Mouse (Mus musculus) testis, postnatal 14 days (tissue): ENCODE data around the gene Exoc1.

Source experiments
- DNase-seq: peaks from one replicate; pipeline ENCODE4 v3.0.0; 2021; ENCODE audit warnings: low spot score

Gene Exoc1

GRCm38 (mm10) chr5:76529040-76529703, at the start of gene Exoc1:
Gene Exoc1 (plus strand): TSS chr5:76529311.
- peak; percentile 95 for DNase-seq

GRCm38 (mm10) chr5:76483811-76484210, 45.3 kb upstream of the Exoc1 start, which contains the start of gene Gm7271:
Gene Gm7271 (plus strand): TSS chr5:76484040.
- DNase-seq, result no peak

GRCm38 (mm10) chr5:76495126-76495525, 34.0 kb upstream of the Exoc1 start:
- DNase-seq, result no peak

DNA sequence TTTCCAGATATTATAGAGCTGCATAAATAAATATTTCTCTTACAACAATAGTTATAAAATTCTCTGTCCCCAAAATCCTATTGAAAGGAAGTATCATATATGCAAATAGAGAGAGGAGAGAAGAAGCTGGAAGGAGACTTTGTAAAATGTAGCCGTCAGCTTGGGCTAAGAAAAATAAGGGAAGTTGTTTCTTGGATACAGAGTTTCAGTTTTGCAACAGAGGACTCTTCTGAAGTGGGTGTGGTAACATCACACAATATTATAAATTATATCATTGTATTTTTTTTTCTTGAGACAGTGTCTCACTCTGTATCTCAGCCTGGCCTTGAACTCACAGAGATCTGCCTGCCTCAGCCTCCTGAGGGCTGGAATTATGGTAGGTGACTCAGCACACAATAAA, 6.7 kb upstream of the Exoc1 start:
- DNase-seq, result no peak

DNA sequence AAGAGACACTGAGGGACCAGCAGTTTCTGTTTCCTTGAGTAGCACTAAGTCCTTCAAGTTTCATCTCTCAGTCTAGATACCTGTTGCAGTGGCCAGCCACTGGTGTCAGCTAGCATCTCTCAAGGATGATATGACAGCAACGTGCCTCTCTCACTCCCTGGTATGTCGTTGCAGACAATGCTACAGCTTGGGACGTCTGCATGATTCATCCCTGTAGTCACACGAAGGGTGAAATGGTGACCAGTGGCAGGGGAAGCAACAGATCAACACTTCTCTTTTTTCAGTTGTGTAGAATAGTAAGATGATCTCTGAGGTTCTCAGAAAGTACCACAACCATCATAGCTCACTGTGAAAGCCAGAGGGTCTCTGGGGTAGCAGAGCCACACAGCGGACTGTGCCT, 4.5 kb upstream of the Exoc1 start:
- no peak for DNase-seq

DNA sequence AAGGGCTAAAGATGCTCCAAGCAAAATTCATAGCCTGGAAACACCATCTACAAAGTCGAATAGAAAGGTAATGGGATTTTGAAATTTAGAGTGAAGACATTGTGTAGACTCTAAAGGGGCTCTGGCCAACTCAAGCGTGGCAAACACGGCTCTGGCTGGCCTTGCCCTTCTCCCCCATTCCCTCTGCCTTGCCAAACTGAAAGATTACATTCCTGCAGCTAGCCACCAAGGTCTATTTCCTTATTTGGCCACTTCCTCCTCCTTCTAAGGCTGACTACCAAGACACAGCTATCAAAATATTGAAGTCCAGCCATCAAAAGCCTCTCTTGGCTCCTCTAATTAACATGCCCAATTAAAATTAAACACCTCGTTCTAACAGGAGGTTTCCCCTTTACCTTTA, 4.0 kb upstream of the Exoc1 start:
- peak; percentile 30 for DNase-seq

GRCm38 (mm10) chr5:76525829-76526228, 3.3 kb upstream of the Exoc1 start:
- DNase-seq, result no peak

DNA sequence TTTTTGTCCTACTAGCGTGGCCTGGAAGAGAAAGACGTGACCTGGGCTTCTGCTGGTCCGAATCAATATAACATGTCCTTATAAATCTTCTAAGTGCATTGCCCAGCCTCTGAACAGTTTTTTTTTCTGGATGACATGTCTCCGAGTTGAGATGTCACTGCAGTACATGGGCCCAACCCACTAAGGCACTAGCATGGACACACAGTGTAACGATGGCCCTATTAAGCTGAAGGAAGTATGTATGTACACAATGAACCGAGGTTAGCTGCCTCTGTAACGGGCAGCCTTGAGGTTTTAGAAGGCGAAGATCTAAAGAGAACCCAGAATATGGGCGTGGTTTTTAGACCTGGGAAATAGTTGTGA, 574 bp downstream of the Exoc1 start:
- no peak for DNase-seq

GRCm38 (mm10) chr5:76533186-76533585, 4.1 kb downstream of the Exoc1 start:
- DNase-seq, result no peak

DNA sequence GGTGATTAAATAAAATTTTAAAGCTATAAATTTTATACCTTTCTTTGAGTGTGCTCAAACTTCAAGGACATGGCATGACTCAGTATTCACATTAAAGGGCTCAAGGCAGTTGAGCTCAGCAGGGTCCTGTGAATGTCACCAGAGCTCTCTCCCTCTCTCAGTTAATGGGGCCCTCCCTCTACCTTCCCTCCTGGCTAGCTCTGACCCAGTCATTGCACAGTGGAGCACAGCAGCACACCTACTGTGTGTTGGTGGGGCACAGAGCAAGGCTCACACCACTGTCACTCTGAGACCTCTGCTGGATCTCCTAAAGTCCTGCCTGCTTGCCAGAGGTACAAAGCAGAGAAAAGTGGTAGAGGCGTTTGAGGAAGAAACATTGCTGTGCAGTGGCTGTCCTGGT, 7.1 kb downstream of the Exoc1 start:
- no peak for DNase-seq

DNA sequence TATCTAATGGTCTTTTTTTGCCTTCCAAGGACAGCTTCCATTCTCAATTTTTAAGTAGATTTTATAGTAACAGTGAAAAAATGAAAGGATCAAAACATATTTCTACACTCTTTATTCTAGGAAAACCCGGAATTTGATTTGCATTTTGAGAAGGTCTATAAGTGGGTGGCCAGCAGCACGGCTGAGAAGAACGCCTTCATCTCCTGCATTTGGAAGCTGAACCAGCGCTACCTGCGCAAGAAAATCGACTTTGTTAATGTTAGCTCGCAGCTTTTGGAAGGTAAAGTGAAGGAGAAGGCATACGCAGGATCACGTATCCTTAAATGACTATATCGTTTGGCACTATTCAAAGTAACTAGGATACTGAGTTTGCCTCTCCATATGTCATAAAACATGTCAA, 8.5 kb downstream of the Exoc1 start:
- DNase-seq, result no peak

DNA sequence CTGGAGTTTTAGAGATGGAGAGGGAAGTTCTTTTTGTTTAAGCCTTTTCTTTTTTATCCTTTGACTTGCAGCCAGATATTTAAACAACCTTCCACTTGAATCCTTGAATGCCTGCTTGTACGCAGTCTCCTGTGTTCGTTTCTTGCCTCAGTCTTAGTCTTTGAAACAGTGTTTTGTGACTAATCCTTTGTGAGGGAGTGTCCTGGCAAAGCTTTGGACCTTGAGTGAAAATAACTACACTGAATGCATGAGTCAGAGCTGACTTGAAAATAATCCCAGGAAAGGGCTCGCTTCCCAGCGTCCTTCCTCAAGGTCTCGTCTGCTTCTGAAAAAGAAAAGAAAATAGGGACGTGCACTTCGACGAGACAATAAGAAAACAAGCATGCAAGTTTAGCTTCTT, 11.1 kb downstream of the Exoc1 start:
- DNase-seq, result peak; percentile 70

GRCm38 (mm10) chr5:76540842-76541241, 11.7 kb downstream of the Exoc1 start:
- no peak for DNase-seq

GRCm38 (mm10) chr5:76543200-76543599, 14.1 kb downstream of the Exoc1 start:
- no peak for DNase-seq

GRCm38 (mm10) chr5:76550426-76550825, 21.3 kb downstream of the Exoc1 start:
- DNase-seq, result no peak

DNA sequence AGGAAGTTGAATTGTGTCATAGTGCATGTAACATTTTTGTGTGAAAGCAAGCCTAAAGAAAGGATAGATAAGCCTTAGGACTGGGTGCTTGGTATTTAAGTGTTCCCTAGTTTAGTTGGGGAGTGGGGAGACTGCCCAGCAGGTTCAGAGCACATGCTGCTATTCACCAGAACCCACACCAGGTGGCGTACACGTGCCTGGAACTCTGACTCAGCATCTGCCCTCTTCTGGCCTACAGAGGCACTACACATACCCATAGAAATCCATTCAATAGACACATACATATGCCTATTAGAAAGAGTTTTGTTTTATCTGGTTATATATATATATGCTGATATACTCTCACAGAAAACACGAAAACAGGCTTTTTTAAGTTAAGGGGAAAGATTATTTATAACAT, 36.2 kb downstream of the Exoc1 start:
- DNase-seq, result peak; percentile 48

DNA sequence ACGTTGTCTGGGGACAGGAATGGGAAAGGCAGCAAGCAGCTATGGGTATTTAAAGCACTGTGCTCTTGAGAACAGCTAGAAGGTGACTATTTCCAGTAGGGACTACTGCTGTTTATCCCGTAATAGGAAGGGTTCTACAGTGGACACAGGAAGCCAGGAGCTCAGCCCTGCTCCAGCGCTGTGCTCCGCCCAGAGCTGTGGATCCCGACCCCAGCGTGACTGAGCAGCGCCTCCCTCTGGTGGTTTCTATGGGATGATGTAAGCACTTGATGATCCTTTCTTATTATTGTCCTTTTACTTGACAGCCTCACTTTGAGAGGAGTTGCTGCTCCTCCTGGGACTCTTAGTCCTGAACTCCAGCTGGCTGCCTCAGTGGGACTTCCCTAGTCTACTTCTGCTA, 45.1 kb downstream of the Exoc1 start:
- DNase-seq, result no peak

DNA sequence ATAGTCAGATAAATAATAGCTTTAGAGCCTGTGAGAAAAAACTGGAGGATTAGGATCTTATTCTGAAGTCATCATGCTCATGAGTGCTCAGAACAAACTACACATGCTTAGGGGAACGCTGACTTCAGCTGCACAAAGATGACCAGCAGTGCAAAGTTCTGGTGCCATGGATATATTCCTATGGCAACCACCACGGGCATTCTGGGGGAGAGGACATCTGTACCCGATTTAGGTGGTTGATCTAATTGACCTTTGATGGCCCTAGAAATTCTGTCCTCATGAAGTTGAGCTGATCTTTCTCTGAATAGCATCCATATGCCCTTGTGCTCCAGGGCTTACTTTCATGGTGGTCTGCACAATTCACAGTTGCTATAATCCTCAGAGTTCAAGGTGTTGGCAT, 47.9 kb downstream of the Exoc1 start:
- no peak for DNase-seq

DNA sequence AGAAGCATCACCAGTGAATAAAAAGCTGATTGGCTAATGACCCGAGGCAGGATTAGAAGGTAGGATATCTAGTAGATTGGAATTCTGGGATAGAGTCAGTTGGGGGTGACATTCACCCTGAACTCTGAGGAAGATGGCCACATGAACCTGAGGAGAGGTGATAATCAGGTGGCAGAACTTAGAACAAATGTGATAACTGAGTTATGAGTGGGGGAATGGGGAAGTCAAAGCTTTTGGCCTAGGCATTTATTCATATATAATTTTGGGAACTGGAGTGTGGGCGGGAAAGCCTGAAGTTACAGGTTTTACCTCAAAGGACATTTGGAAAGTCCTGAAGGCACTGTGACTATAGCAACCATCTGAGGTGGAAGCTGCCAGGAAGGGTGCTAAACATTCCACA, 56.3 kb downstream of the Exoc1 start:
- DNase-seq, result no peak

DNA sequence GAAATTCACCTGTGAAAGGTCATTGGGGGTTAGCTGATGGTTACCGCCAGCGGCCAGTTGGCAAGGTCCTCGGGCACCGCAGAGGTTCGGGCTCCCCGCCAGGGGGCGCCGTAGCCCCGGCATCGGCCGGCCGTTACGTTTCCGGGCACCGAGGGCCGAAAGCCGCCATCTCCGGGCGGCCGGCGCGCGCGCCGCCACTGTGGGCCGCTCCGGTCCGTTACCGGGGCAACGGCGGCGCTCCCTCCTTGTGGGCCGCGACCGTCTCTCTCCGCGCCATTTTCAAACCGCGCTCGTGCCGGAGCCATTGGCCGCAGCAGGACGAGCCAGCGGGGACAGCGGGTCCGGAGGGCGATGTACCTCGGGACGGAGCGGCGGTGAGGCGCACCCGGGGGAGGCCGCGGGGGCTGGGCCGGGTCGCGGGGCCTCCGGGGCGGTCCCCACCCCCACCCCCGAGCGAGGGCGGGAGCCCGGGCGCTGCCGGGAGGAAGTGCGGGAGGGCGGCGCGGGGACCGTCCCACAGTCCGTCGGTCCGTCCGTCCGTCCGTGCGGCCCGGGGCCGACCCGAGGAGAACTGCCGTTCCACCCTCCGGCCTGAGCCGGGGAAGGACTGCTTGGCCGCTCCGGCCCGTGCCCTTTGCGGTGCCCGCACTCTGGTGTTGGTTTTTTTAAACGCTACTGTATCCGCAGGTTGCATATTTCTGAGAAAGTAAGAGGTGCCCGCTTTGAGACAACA, 59.6 kb downstream of the Exoc1 start, which contains the start of gene Cep135:
Cep135 (plus strand) TSS at position 148 of the 733 bp plus-strand sequence.
- DNase-seq, result peak; percentile 88

DNA sequence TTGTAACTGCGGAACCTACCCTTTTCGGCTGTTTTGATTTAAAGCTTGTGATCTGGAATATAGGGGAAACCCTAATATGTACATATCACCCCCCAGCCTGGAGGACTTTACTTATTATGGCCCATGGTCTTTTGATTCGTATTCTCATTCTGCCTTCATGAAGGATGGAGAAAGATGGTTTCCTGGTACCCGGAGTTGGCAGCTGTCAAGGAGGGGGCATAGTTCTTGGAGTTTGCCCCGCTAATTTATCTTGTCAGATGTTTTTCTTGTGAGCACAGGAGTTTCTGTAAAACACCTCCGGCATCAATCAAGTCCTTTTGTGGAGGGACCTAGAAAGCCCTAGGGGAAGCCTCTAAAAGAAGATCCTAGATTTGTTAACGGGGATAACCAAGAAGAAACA, 60.2 kb downstream of the Exoc1 start:
- no peak for DNase-seq

- DNase-seq, result no peak
Observed at GRCm38 (mm10) chr5:76590009-76590408, 60.9 kb downstream of the Exoc1 start.

GRCm38 (mm10) chr5:76591885-76592284, 62.8 kb downstream of the Exoc1 start:
- DNase-seq, result no peak
